16 mouse cellular contexts compared by ENCODE assay signal in genomic region chr13:43068716-43069265, GRCm38 (mm10).
DNase-seq lines count a peak whose midpoint lies in the region.
"Had no signal": no experiment of that assay in that cellular context is flagged by ENCODE, and none has a peak within 500 bp of the region (broad histone marks: within the 10 kb centered on the region; RNA-seq: fewer than 3 reads in every experiment).

No protein-coding gene starts in this region.

- DNase-seq in cerebellum, postnatal 14 days = peak; percentile 15 to 17
- no peak for DNase-seq in cerebellum, adult 11-12 months
- peak; percentile 34 for DNase-seq in 3134 (ENCODE audit: extremely low read depth, insufficient read length, low spot score)
- DNase-seq in Muller cell, postnatal 12 days (ENCODE audit: inconsistent ontology term) = peak; percentile 94
- peak; percentile 35 for DNase-seq in retina, embryonic 14.5 days (ENCODE audit: low spot score)
- DNase-seq in frontal cortex, postnatal 36 days (ENCODE audit: low spot score in 2 of 2) = no peak
- no peak for DNase-seq in adrenal gland, postnatal 10 days
- DNase-seq: adrenal gland, postnatal 25 days; cerebellum, adult 9-10 months; gastrocnemius, postnatal 25 days; heart, adult 18-20 months; heart, postnatal 4 days; kidney, adult 18-20 months; kidney, postnatal 36 days; lung, postnatal 36 days; thymus, postnatal 14 days had no signal

Comparison
In these comparisons a context has a peak if more than half of its experiments do, and no peak if none do; other contexts are left out.
1. DNase-seq: peak in cerebellum, postnatal 14 days (2 of 2), 3134 (single experiment), Muller cell, postnatal 12 days (single experiment) and retina, embryonic 14.5 days (single experiment); none in cerebellum, adult 11-12 months (single experiment), frontal cortex, postnatal 36 days (0 of 2) and adrenal gland, postnatal 10 days (single experiment).